Mouse (Mus musculus) thymus, postnatal 10 days (tissue): ENCODE results near the gene Id2.

ENCODE experiments used
- DNase-seq, 2 experiments: peaks; one replicate each; pipeline ENCODE4 v3.0.0; 2021; ENCODE audit warnings: low spot score in 2 of 2

Gene Id2

GRCm38 (mm10) chr12:25083260-25084178 lies 13.4 kb downstream of the Id2 start:
- DNase-seq, result no peak

DNA sequence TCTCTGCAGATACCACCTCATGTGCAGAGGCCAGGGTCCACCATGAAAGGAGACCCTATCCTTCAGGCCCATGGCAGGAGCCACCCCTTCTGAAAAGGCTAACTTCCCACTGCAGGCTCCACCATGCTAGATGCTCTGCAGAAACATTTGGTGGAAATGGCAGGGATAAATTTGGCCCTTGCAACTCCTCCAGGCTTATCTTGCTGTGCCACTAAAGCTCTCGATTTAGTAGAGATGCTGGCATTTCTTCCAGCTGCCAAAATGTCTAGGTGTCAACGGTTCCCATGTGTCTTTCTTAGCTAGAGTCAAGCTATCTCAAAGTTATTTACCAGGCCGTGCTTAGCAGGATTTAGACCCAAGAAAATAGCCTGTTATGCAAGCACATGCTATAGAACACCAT lies 22.6 kb downstream of the Id2 start:
- no peak for DNase-seq

DNA sequence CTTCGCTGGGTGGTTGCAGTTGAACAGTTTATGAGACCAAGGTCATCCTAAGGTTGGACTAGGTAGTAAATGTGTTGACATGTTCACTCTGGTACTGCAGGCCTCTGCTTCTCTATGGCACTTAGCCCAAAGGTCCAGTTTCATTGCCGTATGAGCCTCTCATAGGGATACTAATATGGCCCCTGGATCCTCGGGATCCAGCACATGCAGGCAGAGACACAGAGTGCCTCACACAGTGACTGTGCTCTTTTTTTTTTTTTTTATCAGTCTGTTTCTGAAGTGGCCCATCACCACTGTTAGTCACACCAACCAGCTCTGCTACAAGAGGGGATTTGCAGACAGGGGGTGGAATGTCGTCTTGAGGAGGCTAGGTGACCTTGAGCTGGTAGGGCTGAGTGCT lies 23.6 kb downstream of the Id2 start:
- DNase-seq, result no peak

DNA sequence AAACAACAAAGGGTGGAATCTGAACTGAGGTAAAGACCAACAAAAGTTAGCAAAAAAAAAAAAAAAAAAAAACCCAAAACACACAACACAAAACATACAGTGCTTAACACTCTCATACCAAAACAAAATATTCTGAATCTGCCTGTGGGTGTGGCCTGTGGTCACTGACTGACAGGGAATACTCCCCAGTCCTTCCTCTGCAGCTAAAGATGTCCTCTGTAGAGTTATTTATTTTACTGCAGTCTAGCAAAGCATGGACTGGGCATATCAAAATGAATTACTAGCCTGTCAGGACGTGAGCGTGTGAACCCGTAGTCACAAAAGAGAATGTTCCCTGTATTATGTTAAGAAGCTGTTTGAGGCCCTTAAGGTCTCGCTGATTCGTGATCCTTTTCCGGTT lies 34.7 kb downstream of the Id2 start:
- DNase-seq, result no peak

- DNase-seq, result no peak
These were observed 36.0 kb downstream of the Id2 start for GRCm38 (mm10) chr12:25060901-25061300.

- DNase-seq, result no peak
These were observed 37.3 kb downstream of the Id2 start for GRCm38 (mm10) chr12:25059487-25060200.

DNA sequence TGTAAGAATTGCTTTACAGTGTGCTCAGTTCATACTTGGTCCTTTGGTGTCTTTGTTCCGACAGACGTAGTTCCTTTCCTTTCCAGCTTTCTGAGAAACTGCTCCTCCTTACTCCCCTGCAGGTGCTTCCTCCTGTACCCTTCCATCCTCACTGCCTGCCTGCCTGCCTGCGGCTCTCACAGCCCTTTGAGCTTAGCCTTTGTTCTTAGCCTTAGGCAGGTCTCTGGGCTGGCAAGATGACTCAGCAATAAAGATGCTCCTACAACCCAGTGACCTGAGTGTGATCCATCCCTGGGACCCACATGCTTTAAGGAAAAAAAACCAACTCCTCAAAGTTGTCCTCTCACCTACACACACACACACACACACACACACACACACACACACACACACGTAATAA lies 42.0 kb downstream of the Id2 start:
- peak; percentile 28 to 36 for DNase-seq

- DNase-seq, result no peak
These were observed 42.4 kb downstream of the Id2 start for GRCm38 (mm10) chr12:25054511-25054910.

DNA sequence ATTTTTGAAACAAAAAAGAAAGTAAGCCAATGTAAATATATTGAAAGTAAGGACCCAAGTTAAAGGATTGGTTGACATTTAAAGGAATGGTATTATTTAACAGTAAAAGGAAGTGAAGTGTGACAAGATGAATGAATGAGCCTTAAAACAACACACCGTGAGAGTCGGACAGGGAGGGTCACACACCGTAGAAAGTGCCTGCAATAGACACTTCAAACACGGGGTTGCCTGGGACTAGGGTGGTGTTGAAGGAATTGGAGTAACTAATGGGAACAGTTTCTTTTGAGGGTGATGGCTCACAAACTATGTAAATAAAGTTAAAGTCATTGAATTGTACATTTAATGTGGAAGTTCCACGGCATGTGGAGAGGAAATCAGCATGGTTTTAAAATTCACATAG lies 47.7 kb downstream of the Id2 start:
- no peak for DNase-seq

- no peak for DNase-seq
These were observed 52.4 kb downstream of the Id2 start for GRCm38 (mm10) chr12:25044579-25044978.

- DNase-seq, result no peak
These were observed 52.9 kb downstream of the Id2 start for GRCm38 (mm10) chr12:25044056-25044455.
